Mouse (Mus musculus) neural tube, embryonic 11.5 days (tissue): ENCODE measurements around the gene Nbea. TPM values are rescaled to one million over a fixed set of nuclear protein-coding genes. Genes with fewer than 3 reads are reported as not detected.
"Not testable (repeated sequence)": the region's sequence is repeated elsewhere in the genome, so short reads cannot be mapped to it uniquely, and the experiment has no call there.

Source experiments
- ATAC-seq: fragments of 200-750 bp; cut with Nextera tagmentation; 2 replicates; pipeline ENCODE4 v1.8.0; 2017; ENCODE audit warnings: moderate number of reproducible peaks, mild to moderate bottlenecking, moderate TSS enrichment, moderate library complexity; ENCODE audit not compliant: insufficient read depth, low FRiP score, low TSS enrichment
- DNase-seq: peaks from one replicate; pipeline ENCODE4 v3.0.0-alpha.2; 2015; ENCODE audit warnings: low spot score
- H3K27ac ChIP-seq: fragments of 300-500 bp; sonication (generic); 2 replicates; pipeline ENCODE4 v1.5.1; 2014; ENCODE audit warnings: low read depth, mild to moderate bottlenecking, low read length
- H3K27me3 ChIP-seq: fragments of 300-500 bp; sonication (generic); 2 replicates; pipeline ENCODE4 v1.6.1; 2014; ENCODE audit warnings: mild to moderate bottlenecking, low read length, mixed read lengths; ENCODE audit not compliant: control insufficient read depth, insufficient read depth
- H3K36me3 ChIP-seq: fragments of 300-500 bp; sonication (generic); 2 replicates; pipeline ENCODE4 v1.6.1; 2014; ENCODE audit warnings: mild to moderate bottlenecking, low read length, moderate library complexity, mixed read lengths; ENCODE audit not compliant: control insufficient read depth, insufficient read depth
- H3K4me1 ChIP-seq: fragments of 300-500 bp; sonication (generic); 2 replicates; pipeline ENCODE4 v1.6.1; 2014; ENCODE audit warnings: low read length, mixed read lengths; ENCODE audit not compliant: control insufficient read depth, insufficient read depth
- H3K4me2 ChIP-seq: fragments of 300-500 bp; sonication (generic); 2 replicates; pipeline ENCODE4 v1.6.1; 2014; ENCODE audit warnings: low read depth, mild to moderate bottlenecking, moderate library complexity
- H3K4me3 ChIP-seq: fragments of 300-500 bp; sonication (generic); 2 replicates; pipeline ENCODE4 v1.5.1; 2014; ENCODE audit warnings: low read depth, low read length
- H3K9ac ChIP-seq: fragments of 300-500 bp; sonication (generic); 2 replicates; pipeline ENCODE4 v1.6.1; 2014; ENCODE audit warnings: mild to moderate bottlenecking, low read length
- H3K9me3 ChIP-seq: fragments of 300-500 bp; sonication (generic); 2 replicates; pipeline ENCODE4 v1.6.1; 2016; ENCODE audit warnings: low read length; ENCODE audit not compliant: control insufficient read depth
- WGBS: fragments of 180-500 bp; shearing (Covaris S2); extraction: QIAGEN DNeasy Blood & Tissue Kit; methylation state at CpG from one replicate; pipeline ENCODE4 v1.1.7; 2014; 5-methylcytosine and 5-hydroxymethylcytosine counted together
- polyA plus RNA-seq: library from polyadenylated mRNA; unstranded; fragments of >200 nt; fragmentation: Nextera tagmentation; extraction: Ambion mirVana; gene quantifications from 2 replicates; pipeline ENCODE4 v1.2.1, GENCODE M21; 2014

Nbea gene
- polyA plus RNA-seq, 1 experiment from 2014 or later = 18.8 TPM

- ATAC-seq, H3K4me1 ChIP-seq, H3K27me3 ChIP-seq, H3K9me3 ChIP-seq, H3K27ac ChIP-seq, DNase-seq, H3K4me2 ChIP-seq, H3K4me3 ChIP-seq, H3K36me3 ChIP-seq, H3K9ac ChIP-seq: not testable (repeated sequence)
- 92% methylated on average over 3 of the region's 3 CpGs for WGBS
Measured at GRCm38 (mm10) chr3:55621958-55622357, 561.5 kb downstream of the Nbea start.

DNA sequence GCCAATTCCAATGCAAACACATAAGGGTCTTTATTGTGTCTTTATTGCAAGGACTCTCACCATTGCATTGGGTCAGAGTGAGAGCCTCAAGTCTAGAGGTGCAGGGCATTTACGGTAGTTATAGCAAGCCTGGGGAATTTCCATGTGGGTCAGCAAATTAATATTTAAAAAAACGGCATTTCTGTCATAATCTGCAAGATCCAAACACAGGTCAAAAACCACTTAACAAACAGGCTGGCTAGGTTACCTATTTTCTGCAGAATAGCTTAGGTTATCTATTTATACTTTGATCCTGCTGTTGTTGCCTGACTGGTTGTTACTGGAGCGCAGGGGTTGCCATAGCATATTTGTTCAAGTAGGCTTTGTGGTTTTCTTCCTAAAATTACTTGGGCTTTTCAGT, 565.1 kb downstream of the Nbea start:
- H3K36me3 ChIP-seq = no peaks in the 10 kb centered on the region
- no peaks in the 10 kb centered on the region for H3K27me3 ChIP-seq
- no peak overlapping the region for H3K4me2 ChIP-seq
- H3K27ac ChIP-seq = no peak overlapping the region
- ATAC-seq (no peak), DNase-seq (no peak)
- no peak overlapping the region for H3K9ac ChIP-seq
- no peaks in the 10 kb centered on the region for H3K4me1 ChIP-seq
- H3K4me3 ChIP-seq = no peak overlapping the region
- whole genome bisulfite sequencing = 97% methylated on average over 3 of the region's 3 CpGs
- no peaks in the 10 kb centered on the region for H3K9me3 ChIP-seq

DNA sequence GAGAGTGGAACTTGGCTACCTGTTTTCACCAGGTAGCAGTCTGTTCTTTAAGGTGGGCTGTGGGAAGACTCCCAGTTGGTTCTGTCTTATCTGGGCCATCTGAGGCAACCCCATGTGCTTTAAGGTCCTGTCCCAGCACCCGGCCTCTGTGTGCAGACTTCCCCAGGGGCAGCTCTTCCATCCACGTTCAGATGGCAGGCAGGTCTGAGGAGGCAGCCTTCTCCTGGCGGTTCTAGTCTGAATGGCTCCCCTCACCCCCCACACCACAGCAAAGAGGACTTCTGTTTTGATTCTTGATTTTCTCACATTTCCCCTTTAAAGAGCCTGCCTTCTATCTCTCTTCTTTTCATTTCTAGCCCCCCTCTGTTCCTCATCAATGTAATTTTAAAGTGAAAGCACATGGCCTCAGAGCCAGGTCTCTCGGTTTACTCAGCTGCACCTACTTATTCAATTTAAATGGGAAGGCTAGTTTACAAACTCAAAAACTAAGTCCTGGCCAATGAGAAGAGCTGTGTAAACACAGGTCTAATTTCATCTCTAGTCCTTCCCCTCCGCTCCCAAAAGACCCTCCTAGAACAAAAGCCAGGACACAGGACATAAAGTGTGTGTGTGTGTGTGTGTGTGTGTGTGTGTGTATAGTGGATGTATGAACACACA, 570.9 kb downstream of the Nbea start:
- WGBS = 52% methylated on average over 5 of the region's 5 CpGs
- H3K27ac ChIP-seq = no peak overlapping the region
- DNase-seq (no peak), ATAC-seq (no peak)
- H3K4me1 ChIP-seq = no peaks in the 10 kb centered on the region
- H3K9me3 ChIP-seq = no peaks in the 10 kb centered on the region
- no peak overlapping the region for H3K4me3 ChIP-seq
- no peak overlapping the region for H3K4me2 ChIP-seq
- no peaks in the 10 kb centered on the region for H3K27me3 ChIP-seq
- H3K9ac ChIP-seq = no peak overlapping the region
- no peaks in the 10 kb centered on the region for H3K36me3 ChIP-seq

DNA sequence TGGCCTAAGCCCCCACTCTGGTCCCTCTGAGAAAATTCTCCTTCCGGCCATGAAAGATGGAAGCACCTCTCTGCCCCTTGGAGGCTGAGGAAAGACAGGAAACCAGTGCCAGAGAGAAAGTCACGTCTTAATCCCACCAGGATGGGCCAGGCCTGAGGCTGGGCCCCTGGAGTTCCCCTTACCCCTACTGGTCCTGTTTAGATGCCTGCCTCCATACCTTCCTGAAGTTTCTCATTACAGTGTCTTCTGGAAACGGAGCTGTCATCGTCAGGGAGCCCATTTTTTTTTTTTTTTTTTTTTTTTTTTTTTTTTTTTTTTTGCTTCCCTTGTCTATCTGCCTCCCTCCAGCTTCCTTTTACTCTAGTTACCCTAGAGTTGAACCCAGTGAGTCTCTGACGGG, 571.5 kb downstream of the Nbea start:
- DNase-seq = no peak
- H3K36me3 ChIP-seq = no peaks in the 10 kb centered on the region
- H3K9ac ChIP-seq = no peak overlapping the region
- no peak overlapping the region for H3K4me3 ChIP-seq
- no peaks in the 10 kb centered on the region for H3K4me1 ChIP-seq
- H3K9me3 ChIP-seq = no peaks in the 10 kb centered on the region
- no peaks in the 10 kb centered on the region for H3K27me3 ChIP-seq
- no peak for ATAC-seq
- WGBS = 66% methylated on average over 5 of the region's 5 CpGs
- H3K4me2 ChIP-seq = no peak overlapping the region
- H3K27ac ChIP-seq = no peak overlapping the region

- H3K36me3 ChIP-seq = no peaks in the 10 kb centered on the region
- WGBS = 90% methylated on average over 11 of the region's 12 CpGs
- H3K27me3 ChIP-seq = no peaks in the 10 kb centered on the region
- H3K27ac ChIP-seq = no peak overlapping the region
- ATAC-seq (no peak), DNase-seq (no peak)
- H3K4me1 ChIP-seq = no peaks in the 10 kb centered on the region
- H3K9me3 ChIP-seq = no peaks in the 10 kb centered on the region
- H3K9ac ChIP-seq = no peak overlapping the region
- no peak overlapping the region for H3K4me3 ChIP-seq
- no peak overlapping the region for H3K4me2 ChIP-seq
Measured at GRCm38 (mm10) chr3:55610191-55610590, 573.3 kb downstream of the Nbea start.

- no peaks in the 10 kb centered on the region for H3K27me3 ChIP-seq
- no peaks in the 10 kb centered on the region for H3K36me3 ChIP-seq
- H3K4me1 ChIP-seq = no peaks in the 10 kb centered on the region
- no peak overlapping the region for H3K27ac ChIP-seq
- ATAC-seq (no peak), DNase-seq (no peak)
- no peaks in the 10 kb centered on the region for H3K9me3 ChIP-seq
- H3K4me2 ChIP-seq = no peak overlapping the region
- no peak overlapping the region for H3K9ac ChIP-seq
- H3K4me3 ChIP-seq = no peak overlapping the region
- 93% methylated on average over 2 of the region's 2 CpGs for WGBS
Measured at GRCm38 (mm10) chr3:55600286-55600685, 583.2 kb downstream of the Nbea start.

- Histone ChIP-seq H3K4me2 (no peak overlapping the region), H3K4me1 (no peaks in the 10 kb centered on the region), H3K4me3 (no peak overlapping the region), H3K9me3 (no peaks in the 10 kb centered on the region), H3K9ac (no peak overlapping the region), H3K36me3 (no peaks in the 10 kb centered on the region), H3K27ac (no peak overlapping the region), H3K27me3 (no peaks in the 10 kb centered on the region)
- ATAC-seq (no peak), DNase-seq (no peak)
- WGBS = 75% methylated on average over 17 of the region's 17 CpGs
Measured at GRCm38 (mm10) chr3:55599366-55600085, 584.0 kb downstream of the Nbea start.

DNA sequence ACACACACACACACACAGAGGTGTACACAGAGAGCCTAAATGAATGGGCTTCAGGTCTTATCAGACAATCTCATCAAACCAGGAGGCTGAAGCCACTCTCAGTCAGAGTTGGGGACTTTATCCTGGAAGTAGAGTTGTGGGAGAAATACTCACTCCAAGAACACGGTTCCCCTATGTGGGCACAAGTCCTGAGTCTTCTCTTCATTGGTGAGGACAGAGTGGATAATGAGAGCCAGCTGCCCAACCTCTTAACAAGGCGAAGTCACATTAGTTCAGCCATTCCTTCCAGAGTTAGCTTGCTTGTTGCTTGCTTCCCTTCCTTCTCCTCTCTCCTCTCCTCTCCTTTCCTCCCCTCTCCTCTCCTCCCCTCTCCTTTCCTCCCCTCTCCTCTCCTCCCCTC, 584.8 kb downstream of the Nbea start:
- DNase-seq (no peak), ATAC-seq (no peak)
- no peak overlapping the region for H3K27ac ChIP-seq
- no peaks in the 10 kb centered on the region for H3K9me3 ChIP-seq
- H3K4me1 ChIP-seq = no peaks in the 10 kb centered on the region
- 86% methylated on average over 2 of the region's 2 CpGs for WGBS
- no peaks in the 10 kb centered on the region for H3K36me3 ChIP-seq
- no peak overlapping the region for H3K4me3 ChIP-seq
- no peaks in the 10 kb centered on the region for H3K27me3 ChIP-seq
- H3K4me2 ChIP-seq = no peak overlapping the region
- H3K9ac ChIP-seq = no peak overlapping the region

DNA sequence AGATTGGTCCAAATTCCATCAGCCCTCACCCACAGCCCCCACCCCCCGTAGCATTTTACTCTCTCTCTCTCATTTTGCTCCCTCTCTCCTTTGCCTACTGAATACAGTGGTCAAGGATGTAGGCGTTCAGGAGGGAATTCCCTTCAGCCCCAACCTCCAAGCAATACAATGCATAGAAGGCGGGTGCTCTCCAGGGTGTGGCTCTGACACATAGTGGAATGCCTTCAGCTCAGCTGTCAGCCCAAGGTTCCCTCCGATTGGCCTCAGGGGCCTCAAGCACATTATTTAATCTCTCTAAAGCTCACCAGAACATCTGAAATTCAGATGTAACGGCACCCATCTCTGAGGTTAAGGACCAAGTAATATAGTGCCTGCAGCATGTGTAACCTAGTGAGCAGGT, 590.2 kb downstream of the Nbea start:
- WGBS = 83% methylated on average over 5 of the region's 5 CpGs

More for the DNA sequence above, 590.2 kb downstream of the Nbea start:
- no peak overlapping the region for H3K4me3 ChIP-seq
- DNase-seq (no peak), ATAC-seq (no peak)
- H3K27me3 ChIP-seq = no peaks in the 10 kb centered on the region
- H3K27ac ChIP-seq = no peak overlapping the region
- peaks cover 7% of the 10 kb centered on the region for H3K4me1 ChIP-seq
- no peak overlapping the region for H3K9ac ChIP-seq
- H3K36me3 ChIP-seq = no peaks in the 10 kb centered on the region
- H3K9me3 ChIP-seq = no peaks in the 10 kb centered on the region
- no peak overlapping the region for H3K4me2 ChIP-seq
